Mouse (Mus musculus) heart, adult 2 months (tissue): ENCODE results near the gene Atn1.

ENCODE experiments used
- CTCF ChIP-seq: fragments of 200-600 bp; IDR thresholded peaks from 2 replicates; pipeline ENCODE4 v1.8.1; 2022; ENCODE audit warnings: antibody characterized with exemption, mild to moderate bottlenecking, moderate library complexity
- POLR2A ChIP-seq: fragments of 200-500 bp; IDR thresholded peaks from 2 replicates; pipeline ENCODE4 v1.6.1; 2011; ENCODE audit warnings: mild to moderate bottlenecking, low read depth, low read length, control low read depth; ENCODE audit not compliant: insufficient read depth

DNA sequence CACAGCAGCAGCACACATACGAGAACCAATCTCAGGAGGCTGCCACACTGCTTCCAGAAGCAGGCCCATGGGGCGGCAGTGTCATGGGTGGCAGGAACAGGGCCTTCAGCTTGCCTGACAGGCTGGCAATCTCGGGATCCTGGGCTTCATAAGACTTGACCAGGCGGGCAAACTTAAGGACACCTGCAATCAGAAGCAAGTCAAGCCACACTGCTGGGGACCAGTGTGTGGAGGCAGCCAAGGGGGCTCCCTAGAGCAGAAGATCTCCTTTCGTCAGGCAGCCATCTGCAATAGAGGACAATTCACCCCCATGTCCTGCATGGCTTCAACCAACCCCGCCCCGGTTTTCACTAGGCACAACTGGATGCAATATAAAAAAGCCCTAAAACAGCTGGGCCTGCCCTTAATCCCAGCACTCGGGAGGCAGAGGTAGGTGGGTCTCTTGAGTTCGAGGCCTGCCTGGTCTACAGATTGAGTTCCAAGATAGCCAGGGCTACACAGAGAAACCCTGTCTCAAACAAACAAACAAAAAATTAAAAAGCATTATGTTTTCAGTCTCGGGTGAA is 17.0 kb downstream of the Atn1 start:
- no peak for TF ChIP-seq CTCF
- no peak for TF ChIP-seq POLR2A
